Mouse (Mus musculus): ENCODE results near the gene Kdf1. TPM values are rescaled to one million over a fixed set of nuclear protein-coding genes. Genes with fewer than 3 reads are reported as not detected.

The Kdf1 gene
- total RNA-seq (2014; rRNA removed) (0.11 and 0.26 TPM in 2 replicates), polyA plus RNA-seq (2015; fragmentation: Nextera tagmentation; extraction: Ambion mirVana) (0.53 and 0.60 TPM in 2 replicates)

GRCm38 (mm10) chr4:133518601-133519368 lies at the start of gene Kdf1:
TSS of gene Kdf1 (plus strand) at chr4:133518963.
- H3K9ac ChIP-seq (replicated peaks; ENCODE audit: low read length), result no peak within 1 kb of the TSS
- peak; percentile 15; the same call in 1 of the 2 replicates for ATAC-seq
- no peaks in the 10 kb centered on the region for H3K4me1 ChIP-seq (ENCODE audit: insufficient read depth, low read length)
- TF ChIP-seq CTCF (IDR thresholded peaks at IDR 0.05; ENCODE audit: low read depth), result no peak
- H3K27ac ChIP-seq, result no peak within 1 kb of the TSS
- 7% methylated on average over 54 of the region's 69 CpGs for WGBS
- no peak for DNase-seq (ENCODE audit: low spot score)
- H3K4me3 ChIP-seq (ENCODE audit: low read length), result peak within 1 kb of the TSS; percentile 29
- H3K27me3 ChIP-seq (ENCODE audit: insufficient read depth, low read length), result peaks cover 24% of the 10 kb centered on the region
- no peaks in the 10 kb centered on the region for H3K36me3 ChIP-seq (ENCODE audit: insufficient read depth, low read length)
- H3K4me2 ChIP-seq (ENCODE audit: low read depth, low read length), result peak within 1 kb of the TSS; percentile 46
- H3K9me3 ChIP-seq (ENCODE audit: low read length), result no peaks in the 10 kb centered on the region

DNA sequence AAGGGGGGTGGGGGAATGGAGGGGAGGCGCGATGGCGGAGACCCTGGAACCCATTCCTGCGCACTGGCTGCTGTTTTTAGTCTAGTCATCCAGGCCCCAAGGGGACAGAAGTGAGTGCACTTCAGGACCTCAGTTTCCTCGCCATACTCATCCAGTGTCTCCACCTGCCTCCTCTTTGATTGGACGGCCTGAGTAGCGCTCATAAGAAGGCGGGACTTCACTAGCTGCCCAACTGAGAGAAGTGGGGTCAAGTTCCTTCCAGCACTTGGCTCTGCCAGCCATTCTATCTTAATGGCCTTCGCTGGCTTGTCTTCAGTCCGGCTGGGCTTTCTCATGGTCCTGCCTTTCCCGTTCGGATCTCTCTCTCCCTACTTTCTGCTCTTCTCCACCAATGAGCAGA lies 49.6 kb upstream of the Kdf1 start:
- Histone ChIP-seq H3K9ac (replicated peaks; ENCODE audit: low read length) (no peak overlapping the region), H3K27me3 (ENCODE audit: insufficient read depth, low read length) (0 out of 2 replicates have a peak, but pooled peaks cover 4% of the 10 kb centered on the region), H3K27ac (no peak overlapping the region), H3K4me3 (ENCODE audit: low read length) (no peak overlapping the region), H3K36me3 (ENCODE audit: insufficient read depth, low read length) (no peaks in the 10 kb centered on the region), H3K9me3 (ENCODE audit: low read length) (peaks cover 3% of the 10 kb centered on the region; the same call in 1 of the 2 replicates), H3K4me1 (ENCODE audit: insufficient read depth, low read length) (no peaks in the 10 kb centered on the region), H3K4me2 (ENCODE audit: low read depth, low read length) (0 out of 2 replicates have a peak overlapping the region, but pooled peaks have one; percentile 11)
- DNase-seq (ENCODE audit: low spot score) (no peak), ATAC-seq (no peak)
- TF ChIP-seq CTCF (IDR thresholded peaks at IDR 0.05; ENCODE audit: low read depth), result no peak
- WGBS, result 22% methylated on average over 12 of the region's 12 CpGs

- TF ChIP-seq CTCF (IDR thresholded peaks at IDR 0.05; ENCODE audit: low read depth), result peak; percentile 15; the same call in 1 of the 2 replicates
- DNase-seq (ENCODE audit: low spot score), result no peak
Measured at GRCm38 (mm10) chr4:133471135-133471821, 47.5 kb upstream of the Kdf1 start.

GRCm38 (mm10) chr4:133473833-133474232 lies 44.9 kb upstream of the Kdf1 start:
- Histone ChIP-seq H3K27ac (no peak overlapping the region), H3K36me3 (ENCODE audit: insufficient read depth, low read length) (no peaks in the 10 kb centered on the region), H3K4me2 (ENCODE audit: low read depth, low read length) (no peak overlapping the region), H3K4me3 (ENCODE audit: low read length) (no peak overlapping the region), H3K9ac (replicated peaks; ENCODE audit: low read length) (no peak overlapping the region), H3K27me3 (ENCODE audit: insufficient read depth, low read length) (0 out of 2 replicates have a peak, but pooled peaks cover 3% of the 10 kb centered on the region), H3K4me1 (ENCODE audit: insufficient read depth, low read length) (no peaks in the 10 kb centered on the region), H3K9me3 (ENCODE audit: low read length) (peaks cover 3% of the 10 kb centered on the region; the same call in 1 of the 2 replicates)
- no peak for ATAC-seq
- DNase-seq (ENCODE audit: low spot score), result no peak
- 71% methylated on average over 2 of the region's 2 CpGs for WGBS
- peak; percentile 36; the same call in 1 of the 2 replicates for TF ChIP-seq CTCF (IDR thresholded peaks at IDR 0.05; ENCODE audit: low read depth)

More at GRCm38 (mm10) chr4:133471135-133471821, 47.5 kb upstream of the Kdf1 start:
- no peak for ATAC-seq
- H3K4me3 ChIP-seq (ENCODE audit: low read length), result no peak overlapping the region
- H3K4me2 ChIP-seq (ENCODE audit: low read depth, low read length), result no peak overlapping the region
- H3K9me3 ChIP-seq (ENCODE audit: low read length), result peaks cover 3% of the 10 kb centered on the region; the same call in 1 of the 2 replicates
- H3K27ac ChIP-seq, result no peak overlapping the region
- H3K4me1 ChIP-seq (ENCODE audit: insufficient read depth, low read length), result no peaks in the 10 kb centered on the region
- H3K9ac ChIP-seq (replicated peaks; ENCODE audit: low read length), result no peak overlapping the region
- no peaks in the 10 kb centered on the region for H3K36me3 ChIP-seq (ENCODE audit: insufficient read depth, low read length)
- 81% methylated on average over 7 of the region's 7 CpGs for WGBS
- 0 out of 2 replicates have a peak, but pooled peaks cover 4% of the 10 kb centered on the region for H3K27me3 ChIP-seq (ENCODE audit: insufficient read depth, low read length)

DNA sequence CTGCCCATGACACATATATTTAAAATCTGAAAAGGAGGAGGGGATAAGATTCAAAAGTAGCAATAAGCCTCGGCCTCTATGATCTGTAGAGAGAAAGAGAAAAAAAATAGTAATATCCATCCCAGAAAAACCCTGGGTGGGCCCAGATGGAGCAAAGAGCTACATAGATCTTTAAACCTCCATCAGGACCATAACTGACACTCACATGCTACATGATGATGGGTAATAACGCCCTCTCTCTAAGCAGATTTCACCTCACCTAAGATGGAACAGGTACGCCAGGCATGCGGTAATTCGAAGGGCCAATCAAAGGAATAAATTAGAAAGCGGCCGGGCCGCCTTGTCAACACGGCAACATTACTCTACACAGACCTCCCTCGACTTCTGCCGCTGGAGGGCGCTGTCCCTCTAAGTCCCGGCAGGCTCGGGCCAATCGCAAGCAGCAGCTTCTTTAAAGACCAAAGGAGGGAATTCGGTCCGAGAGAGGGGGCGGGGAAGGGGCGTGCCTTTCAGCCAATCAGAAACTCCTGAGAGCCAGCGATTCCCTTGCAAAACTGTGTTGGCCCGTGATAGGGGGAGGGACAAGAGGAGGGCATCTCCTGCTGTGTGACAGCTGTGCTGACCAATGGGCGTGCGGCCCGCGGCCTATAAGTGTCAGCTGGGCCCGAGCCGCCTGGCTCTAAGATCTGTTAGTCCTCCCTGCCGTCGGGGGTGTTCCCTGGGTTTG lies 39.1 kb upstream of the Kdf1 start, which contains the start of gene Tent5b:
Gene Tent5b (plus strand): TSS at position 675 of the 727 bp plus-strand sequence.
- H3K36me3 ChIP-seq (ENCODE audit: insufficient read depth, low read length), result no peaks in the 10 kb centered on the region
- peak within 1 kb of the TSS; percentile 28 for H3K4me3 ChIP-seq (ENCODE audit: low read length)
- H3K27me3 ChIP-seq (ENCODE audit: insufficient read depth, low read length), result no peaks in the 10 kb centered on the region; the same call in 1 of the 2 replicates
- H3K4me2 ChIP-seq (ENCODE audit: low read depth, low read length), result peak within 1 kb of the TSS; percentile 45
- peaks cover 4% of the 10 kb centered on the region; the same call in 1 of the 2 replicates for H3K4me1 ChIP-seq (ENCODE audit: insufficient read depth, low read length)
- no peaks in the 10 kb centered on the region for H3K9me3 ChIP-seq (ENCODE audit: low read length)
- H3K27ac ChIP-seq, result no peak within 1 kb of the TSS
- peak; percentile 93 for TF ChIP-seq CTCF (IDR thresholded peaks at IDR 0.05; ENCODE audit: low read depth)
- ATAC-seq (peak; percentile 98), DNase-seq (ENCODE audit: low spot score) (peak; percentile 98)
- 3% methylated on average over 29 of the region's 29 CpGs for WGBS
- H3K9ac ChIP-seq (replicated peaks; ENCODE audit: low read length), result no peak within 1 kb of the TSS

DNA sequence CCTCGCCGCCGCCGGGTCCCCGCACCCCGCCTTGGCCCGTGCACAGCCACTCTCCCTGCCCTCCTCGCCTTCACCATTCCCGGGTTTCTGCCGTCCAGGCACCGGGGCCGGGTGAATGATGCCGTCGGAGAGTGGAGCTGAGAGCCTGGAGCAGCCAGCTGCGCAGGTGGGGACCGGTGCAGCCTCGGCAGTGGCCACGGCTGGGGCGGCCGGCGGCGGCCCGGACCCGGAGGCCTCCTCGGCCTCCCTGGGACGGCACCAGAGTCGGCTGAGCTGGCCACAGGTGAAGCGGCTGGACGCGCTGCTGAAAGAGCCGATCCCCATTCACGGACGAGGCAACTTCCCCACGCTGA lies 38.6 kb upstream of the Kdf1 start:
- Histone ChIP-seq H3K9me3 (ENCODE audit: low read length) (no peaks in the 10 kb centered on the region), H3K4me2 (ENCODE audit: low read depth, low read length) (peak overlapping the region; percentile 45), H3K27ac (no peak overlapping the region), H3K4me1 (ENCODE audit: insufficient read depth, low read length) (peaks cover 4% of the 10 kb centered on the region; the same call in 1 of the 2 replicates), H3K36me3 (ENCODE audit: insufficient read depth, low read length) (no peaks in the 10 kb centered on the region), H3K27me3 (ENCODE audit: insufficient read depth, low read length) (no peaks in the 10 kb centered on the region; the same call in 1 of the 2 replicates), H3K9ac (replicated peaks; ENCODE audit: low read length) (no peak overlapping the region), H3K4me3 (ENCODE audit: low read length) (peak overlapping the region; percentile 28)
- ATAC-seq (no peak), DNase-seq (ENCODE audit: low spot score) (no peak)
- no peak for TF ChIP-seq CTCF (IDR thresholded peaks at IDR 0.05; ENCODE audit: low read depth)
- WGBS, result 2% methylated on average over 34 of the region's 34 CpGs

All from hindbrain, postnatal 0 days (tissue).